Mouse (Mus musculus) adrenal gland, adult (tissue): ENCODE data around the gene Inpp5d.
"Not testable (repeated sequence)": the region's sequence is repeated elsewhere in the genome, so short reads cannot be mapped to it uniquely, and the experiment has no call there.

Experiments used
- DNase-seq, 2 experiments: peaks; one replicate each; pipeline ENCODE4 v3.0.0; 2022 to 2023; ENCODE audit warnings: low spot score in 1 of 2; ENCODE audit not compliant: inconsistent age in 2 of 2

The Inpp5d gene

DNA sequence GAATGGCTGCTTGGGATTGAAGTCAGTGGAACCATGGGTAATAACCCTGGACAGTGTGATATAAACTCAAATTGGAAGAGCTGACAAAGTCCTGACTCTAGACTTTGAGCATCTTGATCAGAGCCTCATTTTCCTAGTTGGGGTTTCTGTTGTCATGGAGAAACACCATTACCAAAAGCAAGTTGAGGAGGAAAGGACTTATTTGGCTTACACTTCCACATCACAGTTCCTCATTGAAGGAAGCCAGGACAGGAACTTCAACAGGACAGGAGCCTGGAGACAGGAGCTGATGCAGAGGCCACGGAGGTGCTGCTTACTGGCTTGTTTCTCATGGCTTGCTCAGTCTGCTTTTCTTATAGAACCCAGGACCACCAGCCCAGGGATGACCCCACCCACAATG, 31.3 kb downstream of the Inpp5d start:
- DNase-seq = no peak

DNA sequence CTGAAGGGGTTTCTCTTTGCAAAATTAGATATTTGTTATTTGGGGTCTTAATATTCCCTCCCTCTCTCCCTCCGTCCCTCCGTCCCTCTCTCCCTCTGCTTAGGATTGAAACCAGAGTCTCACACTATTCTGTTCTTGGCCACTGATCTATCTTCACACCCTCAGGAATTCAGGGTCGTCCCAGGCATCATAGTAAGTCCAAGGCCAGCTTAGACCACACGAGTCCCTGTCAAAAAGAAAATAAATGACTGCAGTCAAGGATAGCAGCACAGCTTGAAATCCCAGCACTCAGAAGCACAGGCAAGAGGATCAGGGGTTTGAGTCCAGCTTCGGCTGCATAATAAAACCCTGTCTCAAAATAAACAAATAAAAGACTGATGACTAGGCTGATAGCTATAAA, 35.0 kb downstream of the Inpp5d start:
- peak; percentile 56 to 83 for DNase-seq

DNA sequence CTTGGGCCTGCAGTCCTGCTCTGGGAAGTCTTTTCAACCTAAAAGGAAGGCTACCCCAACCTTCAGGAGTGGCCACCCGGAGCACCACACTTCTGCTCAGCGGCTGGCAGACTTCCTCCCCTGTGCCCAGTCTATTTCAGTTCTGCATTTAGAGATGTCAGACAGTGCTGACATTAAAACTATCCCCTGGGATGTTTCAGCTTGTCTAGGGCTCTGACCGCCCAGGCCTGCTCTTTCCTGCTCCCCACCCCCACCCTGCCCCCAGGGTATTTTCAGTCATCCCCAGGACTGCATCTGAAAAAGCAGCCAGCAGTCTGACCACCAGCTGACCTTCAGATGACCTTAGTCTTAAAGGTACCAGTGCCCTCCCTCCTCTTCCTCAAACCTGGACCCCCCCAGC, 38.0 kb downstream of the Inpp5d start:
- DNase-seq = no peak

DNA sequence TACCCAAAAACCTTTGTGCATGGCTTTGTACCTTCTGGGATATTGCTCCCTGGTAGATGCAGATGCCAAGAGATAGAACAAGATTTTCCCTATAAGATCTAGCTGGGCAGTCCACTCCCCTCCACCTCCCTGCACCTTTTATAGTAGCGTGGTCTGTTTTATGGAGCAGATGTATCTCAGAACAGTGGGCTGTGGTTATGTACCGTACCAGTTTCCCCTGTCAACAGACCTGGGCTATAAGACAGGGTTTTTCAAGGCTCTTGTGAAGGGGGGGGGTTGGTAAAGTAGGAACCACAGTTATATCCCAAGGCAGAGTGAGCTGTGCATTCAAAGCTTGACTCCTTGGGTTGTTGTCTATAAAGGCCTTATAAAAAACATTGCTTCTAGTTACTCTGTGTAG, 38.4 kb downstream of the Inpp5d start:
- DNase-seq = no peak

DNA sequence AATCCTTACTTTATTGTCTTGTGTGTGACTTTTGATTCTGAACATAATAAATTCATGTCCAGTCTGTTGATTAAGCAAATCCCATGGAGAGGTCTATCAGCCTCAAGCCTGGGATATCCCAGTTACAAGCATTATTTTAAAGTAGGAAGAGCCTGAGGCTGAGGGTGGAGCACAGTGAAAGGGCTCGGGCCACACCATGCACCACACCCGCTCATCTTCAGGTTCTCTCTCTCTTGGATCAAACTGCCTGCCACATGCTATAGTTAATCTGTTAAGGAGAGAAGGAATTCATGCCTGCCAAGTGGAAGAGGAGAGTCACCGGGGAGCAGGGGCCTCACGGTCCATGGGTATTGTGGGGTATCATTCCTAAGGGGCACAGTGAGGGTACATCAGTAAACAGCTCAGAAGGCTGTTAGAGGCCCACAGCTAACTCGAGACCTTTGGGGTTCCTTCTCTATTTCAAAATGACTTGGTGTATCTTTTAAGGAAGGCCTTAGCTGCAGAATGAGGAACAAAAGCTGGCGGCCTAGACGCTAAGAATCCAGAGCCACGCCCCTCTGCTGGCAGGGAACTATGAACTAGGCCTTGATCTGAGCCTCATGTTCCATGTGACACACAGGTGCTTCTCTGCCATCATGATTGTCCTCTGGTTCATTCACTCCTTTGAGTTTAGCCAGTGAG, 39.0 kb downstream of the Inpp5d start:
- peak; percentile 23 to 50 for DNase-seq

DNA sequence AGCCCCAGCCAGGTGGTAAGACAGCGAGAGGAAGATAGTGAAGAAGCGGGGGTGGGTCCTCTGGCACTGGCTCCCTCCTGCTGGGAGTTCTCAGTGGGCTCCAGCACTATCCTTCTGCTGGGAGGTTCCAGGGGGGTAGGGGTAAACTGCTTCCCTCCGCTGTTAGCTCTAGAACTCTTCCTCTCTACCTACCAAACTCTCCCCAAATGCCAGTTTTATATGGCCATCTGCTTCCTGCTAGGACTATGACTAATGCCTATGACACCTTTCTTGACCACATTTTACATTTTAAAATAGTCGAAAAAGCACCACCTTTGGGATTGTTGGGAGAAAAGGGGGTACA, 39.5 kb downstream of the Inpp5d start:
- DNase-seq = no peak

DNA sequence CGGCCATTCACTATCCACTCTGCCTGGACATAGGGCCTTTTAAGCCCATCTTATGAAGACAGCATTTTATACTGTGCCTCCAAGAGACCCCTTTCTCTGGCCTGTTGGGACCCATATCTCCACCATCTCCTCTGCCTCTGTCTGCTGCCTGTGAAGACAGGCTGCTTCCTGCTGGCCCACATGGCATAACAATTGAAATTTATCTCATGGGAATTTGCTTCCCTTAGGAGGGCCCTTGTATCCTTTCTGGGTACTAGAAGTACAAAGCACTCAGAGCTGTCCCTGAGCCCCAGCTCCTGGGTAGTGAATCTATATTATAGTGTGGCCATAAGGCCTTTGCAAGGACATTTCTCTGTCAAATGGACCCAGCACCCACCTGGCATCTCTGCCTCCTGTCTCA, 40.6 kb downstream of the Inpp5d start:
- DNase-seq = no peak

DNA sequence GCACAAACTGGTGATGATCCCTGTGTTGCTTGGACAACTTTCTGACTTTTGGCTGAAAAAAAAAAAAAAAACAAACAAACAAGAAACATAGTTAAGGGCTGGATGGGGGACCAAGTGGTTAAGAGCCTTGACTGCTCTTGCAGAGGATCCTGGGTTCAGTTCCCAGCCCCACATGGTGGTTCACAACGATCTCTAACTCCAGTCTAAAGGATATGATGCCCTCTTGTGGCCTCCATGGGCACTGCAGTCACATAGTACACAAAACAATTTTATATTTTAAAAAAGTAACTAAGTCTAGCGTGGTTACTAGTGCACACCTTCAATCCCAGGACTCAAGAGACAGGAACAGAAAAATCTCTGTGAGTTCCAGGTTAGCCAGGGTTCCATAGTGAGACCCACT, 43.9 kb downstream of the Inpp5d start:
- DNase-seq = no peak

DNA sequence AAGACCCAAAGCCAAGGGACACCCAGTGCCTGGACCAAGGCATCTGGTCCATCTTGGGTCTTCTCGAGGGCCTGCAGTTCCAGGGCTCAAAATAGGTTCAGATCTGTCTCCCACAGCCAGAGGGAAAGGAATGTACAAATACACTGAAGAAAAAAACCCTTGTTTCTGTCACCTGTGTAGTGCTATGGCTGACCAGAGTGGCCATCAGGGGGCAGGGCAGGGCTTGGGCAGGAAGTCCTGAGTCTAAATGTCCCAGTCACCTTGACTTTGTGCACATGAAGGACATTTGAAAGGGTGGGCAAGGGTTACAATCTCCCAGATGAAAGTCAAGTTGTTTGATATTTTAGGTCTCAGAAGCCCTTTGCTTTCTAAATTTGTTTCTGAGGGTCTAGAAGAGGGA, 46.9 kb downstream of the Inpp5d start:
- DNase-seq = no peak

DNA sequence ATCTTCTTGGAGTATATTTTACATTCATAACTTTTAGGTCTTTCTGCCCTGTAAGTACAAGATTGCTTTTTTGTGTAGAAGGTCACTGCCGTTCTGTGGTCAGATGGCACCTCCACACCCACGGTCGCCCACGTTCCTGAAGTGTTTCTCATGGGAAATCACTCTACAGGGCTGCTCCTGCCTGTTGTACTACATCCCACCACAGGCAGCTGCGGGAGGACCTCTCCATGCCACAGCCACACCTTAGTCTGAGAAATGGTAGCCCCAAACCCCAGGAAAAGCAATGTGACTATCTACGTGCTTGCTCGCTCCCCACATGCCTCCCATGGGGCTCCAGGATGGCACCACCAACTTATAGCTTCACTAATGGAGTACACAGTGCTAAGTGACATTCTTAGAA, 48.2 kb downstream of the Inpp5d start:
- no peak for DNase-seq

DNA sequence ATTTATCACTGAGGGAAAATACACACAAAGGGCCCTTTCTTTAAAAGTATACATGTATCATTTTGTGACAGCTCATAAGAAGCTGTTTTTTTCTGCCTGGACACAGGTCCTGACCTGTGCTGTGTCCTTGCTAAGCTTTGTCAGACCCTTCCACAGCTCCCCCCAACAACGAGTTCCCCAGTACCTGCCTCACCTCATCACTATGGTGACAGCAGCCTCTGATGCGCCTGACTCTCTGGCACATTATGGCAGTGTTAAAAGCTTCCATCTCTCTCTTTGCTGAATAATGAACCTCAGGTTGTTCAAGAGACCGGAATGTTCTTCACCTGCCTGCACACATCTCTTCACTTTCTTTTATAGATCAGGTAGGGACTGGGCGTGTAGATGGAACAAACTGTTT, 51.4 kb downstream of the Inpp5d start:
- no peak for DNase-seq

DNA sequence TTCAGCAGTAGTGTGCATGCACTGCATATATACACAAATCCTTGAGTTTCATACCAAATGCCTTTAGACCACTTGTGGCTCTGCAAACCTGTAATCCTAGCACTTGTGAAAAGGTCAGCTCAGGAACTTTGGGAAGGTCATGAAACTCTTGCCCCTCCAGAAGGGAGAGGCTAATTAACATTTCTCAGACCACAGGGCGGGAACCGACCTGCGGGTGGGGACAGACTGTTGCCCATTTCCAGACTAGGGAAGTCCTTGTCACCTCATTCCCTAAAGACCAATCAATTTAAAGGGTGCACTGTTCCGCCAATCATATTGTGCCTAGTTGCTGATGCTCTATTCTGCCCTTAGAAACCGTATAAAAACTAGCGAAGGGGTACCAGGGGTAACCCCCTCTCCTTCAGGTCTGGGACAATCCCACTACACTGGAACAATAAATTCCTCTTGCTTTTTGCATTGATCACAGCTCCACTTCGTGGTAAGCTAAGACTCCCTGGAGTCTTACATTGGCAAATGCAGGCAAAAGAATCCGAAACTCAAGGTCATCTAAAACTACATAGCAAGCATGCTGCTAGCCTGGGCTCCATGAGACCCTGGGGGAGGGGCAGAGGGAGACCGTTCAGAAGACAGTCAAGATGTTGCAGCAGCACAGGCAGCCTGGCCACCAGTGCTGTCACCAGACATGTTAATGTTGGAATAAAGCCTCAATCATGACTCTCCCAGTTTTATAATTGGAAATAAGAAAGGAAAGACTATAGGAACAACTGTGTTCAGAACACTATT, 53.9 kb downstream of the Inpp5d start:
- no peak for DNase-seq

DNA sequence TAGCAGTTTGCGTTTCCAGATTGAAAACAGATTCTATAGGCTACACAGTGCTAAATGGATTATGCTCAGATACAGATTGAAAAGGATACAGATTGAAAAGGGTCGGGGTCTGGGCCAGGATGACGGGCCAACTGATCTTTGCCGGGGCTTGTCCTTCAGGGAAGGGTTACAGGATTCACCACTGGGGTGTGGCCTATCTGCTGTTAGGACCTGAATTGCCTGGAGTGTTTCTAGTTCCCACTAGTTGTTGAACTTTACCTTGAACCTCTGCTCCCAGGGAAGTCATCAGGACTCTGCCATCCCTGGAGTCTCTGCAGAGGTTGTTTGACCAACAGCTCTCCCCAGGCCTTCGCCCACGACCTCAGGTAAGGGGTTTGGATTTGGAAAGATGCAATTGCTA, 55.9 kb downstream of the Inpp5d start:
- DNase-seq = no peak

DNA sequence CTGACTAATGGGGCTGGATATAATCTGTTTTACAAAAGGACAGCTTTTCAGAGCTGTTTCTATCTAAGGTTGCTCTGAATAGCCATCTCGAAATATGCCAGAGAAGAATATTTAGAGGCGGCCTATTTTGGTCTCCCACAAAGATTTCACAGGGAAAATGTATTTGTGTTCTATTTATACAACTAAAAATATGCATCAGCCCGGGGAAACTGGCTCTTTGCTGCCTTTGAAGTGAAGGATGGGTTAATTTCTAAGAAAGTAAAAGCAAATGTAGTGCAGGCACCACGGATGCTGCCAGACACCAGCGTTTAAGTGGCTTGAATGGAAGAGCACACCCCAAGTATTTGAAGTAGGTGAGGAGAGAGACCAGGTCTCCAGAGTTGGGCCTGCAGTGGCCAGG, 59.0 kb downstream of the Inpp5d start:
- no peak for DNase-seq

DNA sequence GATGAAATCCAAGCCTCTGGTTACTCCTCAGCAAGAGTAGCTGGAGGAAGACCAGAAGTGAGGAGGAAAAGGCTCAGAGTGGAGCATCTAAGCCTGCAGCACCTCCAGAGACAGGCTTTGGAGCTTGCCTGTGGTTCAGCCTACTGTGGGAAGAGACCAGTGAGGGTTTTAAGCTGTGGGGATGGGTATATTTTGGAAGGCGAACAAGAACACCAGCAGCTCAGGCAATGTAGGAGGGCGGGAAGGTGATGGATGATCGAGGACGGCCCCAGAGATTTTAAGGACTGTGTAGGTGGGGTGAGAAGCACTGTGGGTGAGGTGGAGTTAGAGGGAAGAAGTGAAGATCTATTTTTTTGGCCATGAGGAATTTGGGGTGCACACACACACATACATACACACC, 60.8 kb downstream of the Inpp5d start:
- DNase-seq = no peak

DNA sequence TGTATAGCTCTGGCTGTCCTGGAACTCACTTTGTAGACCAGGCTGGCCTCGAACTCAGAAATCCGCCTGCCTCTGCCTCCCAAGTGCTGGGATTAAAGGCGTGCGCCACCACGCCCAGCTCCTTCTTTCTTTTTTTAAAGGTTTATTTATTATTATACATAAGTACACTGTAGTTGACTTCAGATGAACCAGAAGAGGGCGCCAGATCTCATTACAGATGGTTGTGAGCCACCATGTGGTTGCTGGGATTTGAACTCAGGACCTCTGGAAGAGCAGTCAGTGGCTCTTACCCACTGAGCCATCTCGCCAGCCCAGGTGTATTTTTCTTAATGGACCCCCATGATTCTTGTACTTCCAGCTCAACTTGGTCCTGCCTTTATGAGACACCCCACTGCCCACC, 62.4 kb downstream of the Inpp5d start:
- DNase-seq = not testable (repeated sequence)

DNA sequence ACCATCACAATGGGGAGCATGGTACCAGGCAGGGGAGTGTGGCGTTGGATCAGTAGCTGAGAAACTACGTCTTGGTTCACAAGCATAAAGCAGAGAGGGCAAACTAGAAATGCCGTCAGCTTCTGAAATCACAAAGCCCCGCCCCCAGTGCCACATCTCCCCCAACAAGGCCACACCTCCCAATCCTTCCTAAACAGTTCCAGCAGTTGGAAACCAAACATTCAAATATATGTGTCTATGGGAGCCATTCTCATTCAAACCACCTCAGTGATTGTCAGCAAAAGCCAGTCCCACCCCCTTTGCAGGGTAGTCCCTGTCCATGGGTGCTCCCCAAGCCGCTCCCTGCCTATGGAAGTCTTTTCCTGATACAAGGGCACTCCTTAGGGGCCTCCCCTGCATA, 64.0 kb downstream of the Inpp5d start:
- DNase-seq = no peak

DNA sequence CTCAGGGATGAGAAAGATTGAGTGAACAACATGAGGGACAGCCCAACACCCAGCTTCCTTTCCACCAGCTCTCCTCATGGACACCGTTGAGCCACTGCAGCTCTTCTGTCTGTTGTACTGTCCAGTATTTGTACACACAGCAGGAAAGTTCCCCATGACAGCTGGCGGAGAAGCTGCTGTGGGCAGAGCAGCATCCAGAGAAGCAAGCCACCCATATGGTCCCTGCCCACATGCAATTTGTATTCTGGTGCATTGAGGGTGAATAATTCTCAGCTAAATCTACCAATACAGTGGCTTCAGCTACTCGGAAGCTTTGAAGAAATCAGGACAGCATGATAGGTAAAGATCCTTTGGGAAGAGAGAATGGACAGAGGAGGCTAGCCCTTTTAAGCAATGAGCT, 64.7 kb downstream of the Inpp5d start:
- DNase-seq = no peak

DNA sequence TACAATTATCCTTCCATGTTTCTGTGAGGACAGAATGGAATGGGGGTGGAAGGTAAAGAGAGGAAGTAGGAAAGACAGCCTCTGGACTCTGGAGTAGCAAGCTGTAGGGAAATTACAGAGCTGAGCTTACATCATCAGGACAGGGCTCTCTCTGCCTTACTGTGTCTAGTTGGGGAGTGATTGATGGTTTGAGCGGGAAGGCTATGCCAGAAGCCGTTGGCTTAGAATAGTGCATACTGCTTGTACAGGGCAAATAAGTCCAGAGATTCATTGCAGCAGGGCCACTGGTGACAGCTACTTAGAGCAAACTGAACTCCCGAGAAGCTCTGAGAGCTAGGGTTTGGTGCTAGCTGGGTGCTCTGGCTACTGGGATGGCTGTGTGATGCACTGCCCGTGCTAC, 66.2 kb downstream of the Inpp5d start:
- DNase-seq = peak; percentile 49 to 55

DNA sequence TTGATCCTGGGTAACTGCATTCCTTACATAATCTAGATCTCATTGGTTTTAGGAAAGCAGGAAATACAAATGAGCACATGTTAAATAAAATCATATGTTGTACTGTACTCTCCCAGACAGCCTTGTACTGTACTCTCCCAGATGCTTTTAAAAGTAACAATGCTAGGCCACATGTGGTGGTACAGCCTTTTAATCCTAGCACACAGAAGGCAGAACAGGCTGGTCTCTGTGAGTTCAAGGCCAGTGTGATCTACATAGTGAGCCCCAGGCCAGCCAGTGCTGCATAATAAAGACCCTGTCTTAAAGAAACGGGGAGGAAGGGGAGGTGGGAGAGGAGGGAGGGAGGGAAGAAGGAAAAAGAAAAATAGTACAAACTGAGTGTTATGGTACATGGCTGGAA, 66.9 kb downstream of the Inpp5d start:
- no peak for DNase-seq

DNA sequence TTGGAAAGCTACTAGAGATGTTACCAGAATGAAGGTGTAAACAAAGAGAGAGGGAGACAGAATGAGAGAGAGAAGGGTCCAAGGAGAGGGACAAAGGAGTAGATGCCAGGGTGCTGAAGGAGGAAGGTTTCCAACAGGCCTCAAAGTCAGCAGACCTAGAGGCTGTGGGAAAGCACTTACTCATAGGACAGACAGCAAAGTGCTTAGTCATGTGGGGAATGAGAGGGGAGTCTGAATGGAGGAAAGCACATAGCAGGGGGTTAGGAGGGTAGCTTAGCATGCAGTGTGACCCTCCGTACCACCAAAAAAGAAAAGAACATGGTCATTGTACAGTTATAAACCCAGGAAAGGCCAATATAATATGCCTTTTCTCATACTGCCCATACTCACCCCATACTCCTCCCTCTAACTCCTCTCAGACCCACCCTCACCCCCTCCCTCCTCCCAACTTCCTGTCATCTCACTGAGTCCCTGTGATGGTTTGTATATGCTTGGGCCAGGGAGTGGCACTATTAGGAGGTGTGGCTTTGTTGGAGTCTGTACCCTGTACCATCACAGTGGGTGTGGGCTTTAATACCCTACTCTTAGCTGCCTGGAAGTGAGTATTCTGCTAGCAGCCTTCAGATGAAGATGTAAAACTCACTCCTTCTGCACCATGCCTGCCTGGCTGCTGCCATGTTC, 69.7 kb downstream of the Inpp5d start:
- no peak for DNase-seq

DNA sequence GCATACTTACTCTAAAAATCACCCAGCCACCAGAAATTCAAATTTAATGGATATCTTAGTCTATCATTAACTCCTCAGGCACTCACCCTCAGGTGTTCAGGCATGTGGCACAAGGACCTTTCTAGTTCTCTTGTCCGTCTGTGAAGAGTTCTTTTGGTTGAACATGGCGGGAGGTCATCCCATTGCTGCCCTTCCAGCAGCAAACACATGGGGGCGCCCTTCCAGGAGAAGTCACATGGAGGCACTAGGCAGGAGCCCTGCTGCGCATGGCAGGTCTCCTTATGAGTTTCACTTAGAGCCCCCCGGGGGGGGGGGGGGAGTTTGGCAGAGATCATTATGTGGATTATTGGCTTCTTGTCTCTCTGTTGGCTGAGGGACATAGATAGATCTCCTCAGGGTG, 76.2 kb downstream of the Inpp5d start:
- DNase-seq = peak in 1 of 2 experiments; percentile 51
